ENCODE assay signal across 8 mouse cellular contexts in the genomic region with DNA sequence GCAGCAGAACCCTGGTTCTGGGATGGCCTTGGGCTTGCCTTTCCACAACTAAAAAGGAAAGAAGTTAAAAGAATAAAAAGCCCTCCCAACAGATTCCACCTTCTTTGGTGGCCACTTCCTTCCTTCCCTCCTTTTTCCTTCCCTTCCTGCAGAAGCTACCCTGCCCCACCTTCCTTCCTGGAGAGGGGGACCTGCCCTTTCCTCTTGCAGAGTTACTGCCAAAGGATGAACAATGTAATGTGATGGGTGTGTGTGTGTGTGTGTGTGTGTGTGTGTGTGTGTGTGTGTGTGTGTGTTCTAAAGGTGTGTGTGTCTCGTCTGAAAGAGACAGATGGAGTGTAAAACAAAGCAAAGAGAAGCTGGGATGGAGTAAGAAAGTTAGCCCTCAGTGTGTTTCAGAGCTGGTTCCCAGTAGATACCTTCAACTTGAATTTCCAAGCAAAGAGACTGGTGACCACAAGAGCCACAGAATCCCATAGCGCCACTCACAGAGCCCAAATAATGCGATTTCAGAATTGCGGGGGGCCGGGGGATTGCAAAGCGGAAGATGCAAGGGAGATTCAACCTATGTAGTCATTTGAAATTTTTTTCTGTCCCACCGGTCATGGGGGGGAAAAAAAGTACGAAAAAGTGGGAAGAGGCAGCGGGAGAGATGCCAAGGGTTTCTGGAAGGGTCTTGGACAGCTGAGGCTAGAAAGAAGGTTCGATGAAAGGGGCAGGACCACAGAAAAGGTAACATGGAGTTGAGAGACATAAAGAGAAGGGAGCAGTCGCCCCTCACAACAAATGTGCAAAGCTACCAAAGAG. TPM values are rescaled to one million over a fixed set of nuclear protein-coding genes. Genes with fewer than 3 reads are reported as not detected.
DNase-seq lines count a peak whose midpoint lies in the region; ATAC-seq and TF ChIP-seq lines count a peak whose summit lies in the region.

No protein-coding gene starts in this region.

- no peaks in the 10 kb centered on the region for H3K9me3 ChIP-seq in ES-Bruce4 (replicated peaks; ENCODE audit: control insufficient read depth, insufficient read depth, low read length, poor library complexity, severe bottlenecking)
- H3K9me3 ChIP-seq in heart, embryonic 15.5 days (replicated peaks): no peaks in the 10 kb centered on the region
- H3K9me3 ChIP-seq in liver, embryonic 14.5 days (ENCODE audit: control insufficient read depth, low read length): no peaks in the 10 kb centered on the region
- H3K9me3 ChIP-seq in stomach, embryonic 16.5 days (replicated peaks; ENCODE audit: control insufficient read depth, low read length): no peaks in the 10 kb centered on the region

- H3K4me3 ChIP-seq in ES-Bruce4 (ENCODE audit: low read depth, low read length): no peak overlapping the region; the same call in 1 of the 2 replicates
- H3K4me3 ChIP-seq in heart, embryonic 15.5 days: peak overlapping the region; percentile 55
- H3K4me3 ChIP-seq in liver, embryonic 14.5 days (ENCODE audit: insufficient read depth in 1 of 2, low read depth in 2 of 2, low read length in 2 of 2): peak overlapping the region; percentile 38 to 56; a peak in 3 of 4 replicates
- H3K4me3 ChIP-seq in stomach, embryonic 16.5 days (replicated peaks; ENCODE audit: low read length): peak overlapping the region; percentile 51

- peak overlapping the region; percentile 87 for H3K4me2 ChIP-seq in heart, embryonic 15.5 days
- H3K4me2 ChIP-seq in liver, embryonic 14.5 days (ENCODE audit: low read depth): peak overlapping the region; percentile 78
- H3K4me2 ChIP-seq in stomach, embryonic 16.5 days (ENCODE audit: low read depth, low read length): peak overlapping the region; percentile 71

- no peak overlapping the region for H3K27ac ChIP-seq in ES-Bruce4 (ENCODE audit: insufficient read depth, low read length)
- peak overlapping the region; percentile 93 for H3K27ac ChIP-seq in heart, embryonic 15.5 days
- no peak overlapping the region for H3K27ac ChIP-seq in liver, embryonic 14.5 days
- peak overlapping the region; percentile 92 for H3K27ac ChIP-seq in stomach, embryonic 16.5 days (ENCODE audit: low read length)

- ATAC-seq in heart, embryonic 15.5 days (replicated peaks; ENCODE audit: insufficient number of reproducible peaks, insufficient read depth, low FRiP score, low read depth): no peak
- ATAC-seq in liver, embryonic 14.5 days (ENCODE audit: insufficient read depth): no peak
- no peak for ATAC-seq in stomach, embryonic 16.5 days (ENCODE audit: insufficient read depth, low FRiP score)

- no peak for TF ChIP-seq EP300 in ES-Bruce4 (IDR thresholded peaks at IDR 0.05; ENCODE audit: insufficient read depth, low read depth, low read length)
- no peak for TF ChIP-seq EP300 in liver, embryonic 14.5 days (IDR thresholded peaks at IDR 0.05; ENCODE audit: low read depth)

- WGBS in heart, embryonic 15.5 days: 20% methylated on average over 11 of the region's 11 CpGs
- 13% methylated on average over 11 of the region's 11 CpGs for WGBS in liver, embryonic 14.5 days (ENCODE audit: insufficient replicate concordance)
- 18% methylated on average over 11 of the region's 11 CpGs for WGBS in stomach, embryonic 16.5 days

- no peaks in the 10 kb centered on the region for H3K36me3 ChIP-seq in ES-Bruce4 (ENCODE audit: control insufficient read depth, insufficient read depth, low read length, poor library complexity, severe bottlenecking)
- no peaks in the 10 kb centered on the region for H3K36me3 ChIP-seq in heart, embryonic 15.5 days
- H3K36me3 ChIP-seq in liver, embryonic 14.5 days (replicated peaks; ENCODE audit: control insufficient read depth, insufficient read depth, low read depth): no peaks in the 10 kb centered on the region
- no peaks in the 10 kb centered on the region for H3K36me3 ChIP-seq in stomach, embryonic 16.5 days (ENCODE audit: control insufficient read depth, insufficient read depth, low read length)

- H3K9ac ChIP-seq in ES-Bruce4 (ENCODE audit: low read depth, poor library complexity, severe bottlenecking): peak overlapping the region; percentile 78
- H3K9ac ChIP-seq in heart, embryonic 15.5 days: peak overlapping the region; percentile 70
- H3K9ac ChIP-seq in liver, embryonic 14.5 days (replicated peaks): no peak overlapping the region; the same call in 1 of the 2 replicates
- peak overlapping the region; percentile 79 for H3K9ac ChIP-seq in stomach, embryonic 16.5 days (ENCODE audit: low read length)

- peak; percentile 45 for DNase-seq in adrenal gland, adult 2 months
- no peak for DNase-seq in adrenal gland, adult 8-10 months
- DNase-seq in liver, embryonic 14.5 days (ENCODE audit: low read depth in 3 of 3, low spot score in 3 of 3): no peak
- no peak for DNase-seq in cerebellum, adult 9-10 months
- no peak for DNase-seq in left cerebral cortex, adult 11 months (ENCODE audit: low spot score)

- TF ChIP-seq CTCF in ES-Bruce4 (IDR thresholded peaks at IDR 0.05; ENCODE audit: low read depth, low read length): no peak
- no peak for TF ChIP-seq CTCF in liver, embryonic 14.5 days (IDR thresholded peaks at IDR 0.05; ENCODE audit: low read depth)

- TF ChIP-seq POLR2A in ES-Bruce4 (IDR thresholded peaks at IDR 0.05; ENCODE audit: insufficient read depth, low read length): no peak

- H3K27me3 ChIP-seq in ES-Bruce4 (ENCODE audit: control insufficient read depth, insufficient read depth, low read length, poor library complexity, severe bottlenecking): peaks cover 4% of the 10 kb centered on the region; the same call in 1 of the 2 replicates
- no peaks in the 10 kb centered on the region for H3K27me3 ChIP-seq in heart, embryonic 15.5 days
- H3K27me3 ChIP-seq in liver, embryonic 14.5 days (ENCODE audit: control insufficient read depth, insufficient read depth, low read length): peaks cover 20% of the 10 kb centered on the region
- H3K27me3 ChIP-seq in stomach, embryonic 16.5 days (ENCODE audit: control insufficient read depth, insufficient read depth, low read length): no peaks in the 10 kb centered on the region

- no peaks in the 10 kb centered on the region for H3K4me1 ChIP-seq in ES-Bruce4 (ENCODE audit: control insufficient read depth, insufficient read depth, low read length)
- H3K4me1 ChIP-seq in heart, embryonic 15.5 days (replicated peaks): peaks cover 51% of the 10 kb centered on the region
- peaks cover 17 to 35% of the 10 kb centered on the region in 2 experiments for H3K4me1 ChIP-seq in liver, embryonic 14.5 days (replicated peaks; ENCODE audit: control insufficient read depth in 2 of 2, insufficient read depth in 2 of 2, low read length in 1 of 2)
- peaks cover 47% of the 10 kb centered on the region for H3K4me1 ChIP-seq in stomach, embryonic 16.5 days (ENCODE audit: control insufficient read depth, insufficient read depth, low read length)

RNA-seq across cellular contexts. Expression of a gene that starts 17.1 kb away (rescaled TPM):
- 10 to 100 TPM in 1 of 2 experiments, 1 to 10 TPM in 1; 6.3 to 10.7 TPM for total RNA-seq in adrenal gland, adult 2 months (2021)
- polyA plus RNA-seq in adrenal gland, adult 2 months (2012; rRNA removed): 13.9 and 21.4 TPM in 2 replicates
- 10 to 100 TPM in 3 of 4 experiments, 1 to 10 TPM in 1; 7.8 to 11.9 (median 11.2) TPM for total RNA-seq in adrenal gland, adult 8-10 months (2022)
- 5.9 and 7.7 TPM in 2 replicates for polyA plus RNA-seq in ES-Bruce4 (2011; ENCODE audit: insufficient read depth, insufficient read length, low read depth, missing spikeins)
- polyA plus RNA-seq in heart, embryonic 15.5 days (2015; fragmentation: Nextera tagmentation; extraction: Ambion mirVana): 5.0 and 5.5 TPM in 2 replicates
- 4.9 and 5.8 TPM in 2 replicates for polyA plus RNA-seq in liver, embryonic 14.5 days (2012; rRNA removed)
- polyA plus RNA-seq in liver, embryonic 14.5 days (2014; fragmentation: Nextera tagmentation; extraction: Ambion mirVana): 2.9 and 3.3 TPM in 2 replicates
- 2.0 and 2.5 TPM in 2 replicates for polyA plus RNA-seq in stomach, embryonic 16.5 days (2015; fragmentation: Nextera tagmentation; extraction: Ambion mirVana)

Comparison
In these comparisons a context has a peak if more than half of its experiments do, and no peak if none do; other contexts are left out.
1. H3K27ac ChIP-seq: peak in heart, embryonic 15.5 days (single experiment) and stomach, embryonic 16.5 days (single experiment); none in ES-Bruce4 (single experiment) and liver, embryonic 14.5 days (single experiment).
2. Peak in every context shown above with its lines, with median percentiles within 50 percentile points of each other: H3K4me2 ChIP-seq.